Mouse (Mus musculus): Measurements from ENCODE around the gene Cacna2d3.

The Cacna2d3 gene

DNA sequence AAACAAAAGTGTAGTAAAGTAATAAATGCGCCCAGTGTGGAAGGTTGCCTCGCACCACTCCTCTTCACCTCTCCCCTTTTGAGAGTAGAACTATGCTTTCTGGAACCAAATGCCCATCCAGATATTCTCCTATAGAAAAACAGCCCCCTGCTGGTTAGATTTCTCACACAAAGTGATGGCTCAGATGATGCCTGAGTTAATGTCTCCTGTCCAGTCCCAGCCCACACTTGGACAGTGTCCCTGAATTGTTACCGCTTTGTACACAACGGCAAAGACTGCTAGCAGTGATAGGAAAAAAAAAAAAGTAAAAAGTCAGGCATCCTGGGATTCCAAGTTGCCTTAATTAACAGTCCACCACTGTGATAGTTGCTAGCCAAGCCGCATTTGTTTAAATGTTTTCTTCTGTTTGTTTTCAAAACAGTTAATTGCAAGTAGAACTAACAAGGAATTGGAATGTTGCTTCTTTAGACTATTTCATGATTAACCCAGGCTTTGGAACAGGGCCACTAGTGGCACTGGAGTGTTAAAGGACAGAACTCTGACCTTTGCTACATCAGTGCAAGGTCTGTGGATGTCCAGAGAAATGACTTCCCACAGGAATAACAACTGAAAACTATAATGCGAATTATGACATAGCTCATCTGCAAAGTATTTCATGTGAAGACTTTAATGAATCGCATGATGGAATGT, 733.3 kb downstream of the Cacna2d3 start:
- peak; percentile 78 to 93 for DNase-seq

GRCm38 (mm10) chr14:28984276-28984675, 737.4 kb downstream of the Cacna2d3 start:
- no peak for DNase-seq

DNA sequence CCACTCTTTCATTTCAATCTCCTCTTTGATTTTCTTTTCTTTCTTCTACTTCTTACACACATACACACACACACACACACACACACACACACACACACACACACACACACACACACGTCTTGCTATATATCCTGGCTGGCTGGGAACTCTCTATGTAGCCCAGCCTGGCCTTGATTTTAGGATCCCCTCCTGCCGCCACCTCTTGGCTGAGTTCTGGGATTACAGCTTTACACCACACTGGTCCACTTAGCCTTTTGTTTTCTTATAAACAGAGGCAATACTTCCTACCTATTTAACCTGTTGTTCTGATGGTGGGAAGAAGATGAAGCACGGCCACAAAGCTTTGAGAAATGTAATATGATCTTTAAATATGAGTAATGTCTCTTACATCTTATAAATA, 741.2 kb downstream of the Cacna2d3 start:
- DNase-seq = peak in 1 of 2 experiments; percentile 20

- no peak for DNase-seq
These were observed 742.4 kb downstream of the Cacna2d3 start for GRCm38 (mm10) chr14:28979230-28979629.

- DNase-seq = peak; percentile 24 to 28
These were observed 749.0 kb downstream of the Cacna2d3 start for GRCm38 (mm10) chr14:28972620-28973019.

- no peak for DNase-seq
These were observed 752.4 kb downstream of the Cacna2d3 start for GRCm38 (mm10) chr14:28969247-28969646.

- DNase-seq = no peak
These were observed 754.8 kb downstream of the Cacna2d3 start for GRCm38 (mm10) chr14:28966881-28967280.

- no peak for DNase-seq
These were observed 760.3 kb downstream of the Cacna2d3 start for GRCm38 (mm10) chr14:28961379-28961778.

DNA sequence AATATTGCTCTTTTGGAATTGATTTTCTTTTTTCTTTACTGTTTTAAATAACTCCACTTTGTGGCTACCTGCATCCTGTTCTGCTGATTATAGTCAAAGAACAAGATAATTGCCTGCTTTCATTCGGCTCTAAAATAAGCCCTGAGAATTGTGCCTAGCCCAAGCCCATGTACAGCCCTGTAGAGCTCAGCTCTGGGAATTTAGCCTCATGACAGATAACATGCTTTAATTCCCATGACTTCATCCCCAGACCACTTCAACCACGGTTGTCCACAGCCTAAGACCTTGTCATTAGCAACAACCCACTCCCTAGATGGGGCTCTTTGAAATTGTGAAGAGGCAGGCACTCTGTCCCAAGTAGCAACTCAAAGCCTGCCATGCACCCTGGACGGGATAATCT, 762.6 kb downstream of the Cacna2d3 start:
- no peak for DNase-seq

GRCm38 (mm10) chr14:28958131-28959015, 763.3 kb downstream of the Cacna2d3 start:
- no peak for DNase-seq

DNA sequence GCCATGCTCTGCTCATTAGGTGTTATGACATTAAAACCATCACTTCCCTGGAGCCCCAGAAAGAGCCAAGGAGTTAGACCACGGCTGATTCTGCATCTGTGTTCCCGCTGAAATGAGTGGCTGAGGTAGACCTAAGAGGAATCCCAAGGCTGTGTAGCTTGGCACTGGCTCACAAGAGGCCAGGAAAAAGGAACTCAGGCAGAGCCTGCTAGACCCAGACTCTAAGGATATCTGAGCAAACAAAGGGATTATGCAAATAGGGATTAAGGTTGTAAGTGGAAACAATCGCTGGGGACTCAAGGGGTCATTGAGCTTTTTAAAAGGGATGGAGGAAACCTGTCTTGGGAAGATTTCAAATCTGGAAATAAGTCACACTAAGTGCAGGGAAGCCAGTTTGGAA, 766.5 kb downstream of the Cacna2d3 start:
- no peak for DNase-seq

DNA sequence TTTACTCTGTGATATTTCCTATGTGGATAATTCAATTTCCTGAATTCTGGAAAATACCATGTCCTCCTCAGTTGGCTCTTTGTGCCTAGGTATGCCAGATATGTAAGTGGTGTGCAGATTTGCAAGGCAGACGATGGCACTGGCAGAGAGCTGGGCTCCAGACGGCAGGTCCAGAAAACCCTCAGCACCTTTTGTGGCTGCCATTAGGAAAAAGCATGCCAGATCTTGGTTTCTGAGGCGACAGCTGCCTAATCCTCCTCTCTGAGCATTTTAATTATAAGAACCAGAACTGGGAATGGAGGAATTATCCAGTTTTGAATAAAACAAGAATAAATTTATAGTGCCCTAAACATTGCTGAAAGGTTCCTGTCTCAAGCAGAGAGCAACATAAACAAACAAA, 767.1 kb downstream of the Cacna2d3 start:
- DNase-seq = no peak

DNA sequence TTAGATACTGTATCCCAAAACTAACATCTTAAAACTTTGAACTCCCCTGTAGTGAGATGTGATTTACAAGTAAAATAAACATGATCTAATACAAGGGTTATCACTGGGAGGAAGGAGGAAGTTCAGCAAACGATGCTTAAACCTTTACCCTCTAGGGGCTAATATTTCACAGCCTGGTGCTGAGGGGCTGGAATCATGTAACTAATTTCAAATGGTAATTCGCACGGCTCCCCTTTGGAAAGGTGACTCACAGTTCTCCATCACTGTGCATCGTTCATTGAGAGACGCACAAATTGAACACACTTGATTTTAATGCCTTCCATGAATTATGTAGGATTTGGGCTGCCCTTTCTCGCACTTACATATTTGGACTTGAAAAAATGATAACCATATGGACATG, 767.6 kb downstream of the Cacna2d3 start:
- no peak for DNase-seq

- no peak for DNase-seq
These were observed 768.3 kb downstream of the Cacna2d3 start for GRCm38 (mm10) chr14:28953409-28953808.

DNA sequence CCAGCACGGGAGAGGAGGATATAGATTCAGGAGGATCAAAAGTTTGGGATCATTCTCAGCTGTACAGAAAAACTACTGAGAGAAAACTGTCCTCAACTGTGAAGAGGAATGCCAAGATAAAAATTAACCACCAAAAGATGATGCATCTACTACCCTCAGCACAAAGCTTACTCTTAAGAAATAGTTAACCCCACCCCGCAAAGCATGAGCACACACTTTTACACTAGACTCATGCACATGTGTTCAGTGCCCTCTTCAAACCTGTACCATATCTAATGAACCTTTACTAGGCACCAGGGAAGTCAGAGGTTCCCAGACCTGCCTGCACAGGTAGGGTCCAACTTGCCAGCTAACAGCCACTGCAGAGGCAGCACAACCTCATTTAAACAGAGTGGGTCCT, 771.2 kb downstream of the Cacna2d3 start:
- DNase-seq = peak; percentile 6 to 39

- DNase-seq = peak; percentile 16 to 24
These were observed 771.9 kb downstream of the Cacna2d3 start for GRCm38 (mm10) chr14:28949785-28950184.

GRCm38 (mm10) chr14:28948019-28948850, 773.4 kb downstream of the Cacna2d3 start:
- no peak for DNase-seq

- DNase-seq = no peak
These were observed 788.8 kb downstream of the Cacna2d3 start for GRCm38 (mm10) chr14:28932746-28933293.

DNA sequence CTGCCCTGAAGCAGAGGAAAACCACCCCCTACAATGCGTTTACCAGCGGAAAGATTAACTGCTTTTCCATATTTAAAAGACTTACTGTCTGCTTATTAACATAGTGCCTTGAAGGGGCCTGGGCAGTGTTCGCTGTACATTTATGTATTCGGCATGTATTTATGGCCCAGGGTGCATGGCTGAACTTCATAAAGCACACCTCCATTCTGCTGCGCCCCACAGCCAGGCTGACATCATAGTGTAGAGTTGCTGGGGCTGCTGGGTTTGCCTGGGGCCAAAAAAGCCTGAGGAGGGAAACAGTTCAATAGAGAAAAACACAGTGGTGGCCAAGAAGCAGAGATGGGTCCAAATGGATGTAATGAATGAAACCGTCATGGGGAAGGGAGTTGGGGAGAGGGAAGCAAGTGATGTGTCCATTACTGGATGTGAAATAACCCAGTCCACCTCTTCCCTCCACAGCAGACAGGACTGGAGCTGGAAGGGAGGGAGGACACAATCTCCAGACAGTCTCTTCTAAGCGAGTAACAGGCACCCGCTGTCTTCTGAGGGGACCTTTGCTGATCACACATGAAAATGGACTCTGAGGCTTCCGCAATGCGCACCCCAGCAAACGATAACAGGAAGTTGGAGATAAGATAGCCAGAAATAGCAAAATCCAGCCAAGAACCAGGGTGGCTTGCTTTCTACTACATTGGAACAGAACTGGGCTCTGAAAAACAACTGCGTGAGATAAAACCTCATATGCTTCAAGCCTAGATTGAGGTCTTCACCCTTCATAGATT, 798.3 kb downstream of the Cacna2d3 start:
- DNase-seq = peak; percentile 11 to 12

DNA sequence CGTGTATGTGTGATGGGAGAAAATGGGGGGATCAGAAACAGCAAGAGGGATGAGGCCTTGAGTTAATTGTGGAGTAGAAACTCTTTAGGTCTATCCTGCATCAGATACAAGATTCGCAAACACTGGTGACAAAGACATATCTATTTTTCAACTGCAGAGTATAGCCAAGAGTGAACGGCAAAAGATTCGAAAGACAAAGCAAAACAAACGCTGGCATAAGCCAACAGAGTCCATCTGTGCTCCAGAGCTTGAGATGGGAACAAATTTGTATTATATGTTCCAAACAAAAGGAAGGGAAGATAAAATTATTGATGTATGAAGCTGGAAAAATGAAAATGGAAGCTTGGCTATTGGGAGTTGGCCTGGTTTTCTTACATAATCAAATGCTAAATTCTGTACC, 802.8 kb downstream of the Cacna2d3 start:
- no peak for DNase-seq

GRCm38 (mm10) chr14:28915004-28915403, 806.7 kb downstream of the Cacna2d3 start:
- no peak for DNase-seq

- no peak for DNase-seq
These were observed 814.0 kb downstream of the Cacna2d3 start for GRCm38 (mm10) chr14:28907659-28908058.
